Mouse (Mus musculus): Measurements from ENCODE around the gene Polr3b.

The Polr3b gene

DNA sequence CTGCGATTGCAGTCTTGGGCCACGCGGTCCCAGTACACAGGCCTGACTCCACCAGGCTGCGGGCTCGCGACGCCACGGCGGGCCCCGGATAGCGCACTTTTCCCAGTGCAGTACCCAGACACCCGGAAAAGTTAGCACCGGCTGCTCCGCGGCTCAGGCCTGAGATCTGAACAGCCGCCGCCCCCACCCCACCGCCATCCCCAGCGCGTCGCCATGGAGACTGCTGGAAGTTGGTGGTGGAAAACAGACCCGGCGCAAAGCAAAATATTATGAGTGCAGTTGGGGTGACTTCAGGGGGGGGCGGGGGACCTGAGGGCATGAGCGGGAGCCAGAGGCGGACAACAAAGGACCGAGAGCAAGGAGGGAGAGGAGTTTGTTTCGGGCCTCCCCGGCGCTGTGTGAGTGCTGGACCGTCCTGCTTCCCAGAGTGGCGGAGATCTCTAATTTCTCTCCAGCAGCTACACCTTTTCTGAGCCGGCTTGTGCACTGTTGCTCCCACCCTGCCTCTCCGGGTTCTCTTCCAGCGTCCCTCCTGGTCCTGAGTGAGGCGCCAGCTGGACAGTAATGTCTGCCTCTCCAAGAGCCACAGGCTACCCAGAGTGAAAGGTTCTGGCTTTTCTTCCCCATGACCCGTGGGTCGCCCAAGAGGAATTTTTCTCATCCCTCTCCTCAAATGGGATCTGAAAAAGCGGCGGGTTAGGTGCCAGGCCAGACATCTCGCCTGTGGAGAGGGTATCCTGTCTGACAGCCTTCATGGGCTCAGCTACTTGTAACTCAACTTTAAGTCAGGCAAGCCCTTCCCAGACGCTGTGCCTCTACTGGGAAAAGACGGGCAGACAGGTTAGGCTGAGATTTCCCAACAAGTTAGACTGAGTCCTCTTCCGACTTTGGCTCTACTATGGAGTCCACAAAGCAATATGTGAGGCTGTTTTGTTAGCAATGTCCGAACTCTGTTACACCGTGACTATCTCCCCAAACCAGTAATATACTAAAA lies 138.3 kb downstream of the Polr3b start:
- DNase-seq (ENCODE audit: inconsistent ontology term) = peak; percentile 45

DNA sequence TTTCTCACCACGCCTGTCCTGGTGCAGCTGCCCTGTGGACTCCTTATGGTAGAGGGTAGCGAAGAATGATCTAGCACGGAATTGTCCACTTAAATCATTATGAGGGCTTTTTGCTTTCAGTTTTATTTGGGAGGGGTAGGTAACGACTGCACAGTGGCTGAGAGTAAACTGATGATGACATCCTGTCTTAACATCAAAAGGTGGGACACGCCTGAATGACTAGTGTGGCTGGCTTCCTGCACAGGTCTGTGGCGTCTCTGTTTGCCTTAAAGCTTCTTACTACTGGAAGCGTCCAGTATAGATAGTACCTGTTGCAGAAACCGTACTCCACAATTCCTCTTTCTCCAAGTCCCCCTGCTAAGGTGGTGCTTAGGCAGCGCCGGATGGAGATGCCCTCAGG lies 146.7 kb downstream of the Polr3b start:
- no peak for DNase-seq (ENCODE audit: inconsistent ontology term)

DNA sequence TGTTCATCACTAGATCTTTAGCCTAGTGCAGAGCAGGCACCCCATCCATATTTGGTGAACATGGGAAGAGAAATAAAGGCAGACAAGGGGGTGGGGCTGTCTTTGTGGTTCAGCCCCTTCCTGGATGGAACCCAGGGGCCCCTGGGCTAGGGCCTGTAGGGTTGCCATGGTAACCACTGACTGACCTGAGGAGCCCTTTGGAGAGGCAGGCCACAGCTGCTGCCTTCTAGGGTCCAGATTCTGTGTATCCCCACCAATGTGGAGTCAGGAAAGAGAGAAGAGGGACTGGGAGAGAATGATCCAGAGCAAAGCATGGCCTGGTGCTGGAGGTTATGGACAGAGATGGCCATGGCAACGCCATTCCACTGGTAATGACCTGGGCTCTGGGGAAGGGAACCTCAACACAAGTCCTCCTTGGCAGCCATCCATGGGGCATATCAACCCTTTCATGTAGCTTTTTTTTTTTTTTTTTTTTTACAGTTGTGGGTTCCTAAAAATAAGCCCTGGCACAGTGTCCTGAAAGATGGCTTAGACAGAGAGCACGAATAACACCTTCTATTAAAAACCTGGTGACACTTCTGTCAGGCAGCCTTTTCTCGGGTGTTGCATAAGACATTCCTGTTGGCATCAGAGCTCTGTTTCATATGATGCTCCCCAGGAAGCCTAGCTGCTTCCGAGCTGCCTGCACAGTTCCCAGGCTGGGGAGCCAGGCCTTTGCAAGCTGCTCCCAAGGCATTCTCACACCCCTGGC lies 150.5 kb downstream of the Polr3b start:
- no peak for DNase-seq (ENCODE audit: inconsistent ontology term)

DNA sequence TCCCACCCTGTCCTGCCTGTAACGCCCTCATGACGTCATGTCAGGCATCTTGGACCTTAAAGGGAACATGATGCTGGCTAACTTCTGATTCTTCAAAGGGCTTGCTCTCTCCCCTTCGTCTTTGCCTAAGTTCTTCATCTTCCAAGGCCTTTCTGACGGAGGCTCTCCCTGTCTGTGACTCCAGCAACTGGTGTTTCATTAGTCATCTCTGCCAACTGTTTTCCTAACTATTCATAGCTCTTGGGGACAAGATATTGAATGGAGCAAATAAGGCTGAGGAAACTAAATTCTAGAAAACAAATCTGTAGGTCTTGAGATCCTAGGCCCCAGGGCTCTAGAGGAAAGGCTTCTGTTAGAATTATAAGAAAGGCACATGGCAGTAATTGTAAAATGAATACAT lies 151.8 kb downstream of the Polr3b start:
- DNase-seq (ENCODE audit: inconsistent ontology term) = no peak

DNA sequence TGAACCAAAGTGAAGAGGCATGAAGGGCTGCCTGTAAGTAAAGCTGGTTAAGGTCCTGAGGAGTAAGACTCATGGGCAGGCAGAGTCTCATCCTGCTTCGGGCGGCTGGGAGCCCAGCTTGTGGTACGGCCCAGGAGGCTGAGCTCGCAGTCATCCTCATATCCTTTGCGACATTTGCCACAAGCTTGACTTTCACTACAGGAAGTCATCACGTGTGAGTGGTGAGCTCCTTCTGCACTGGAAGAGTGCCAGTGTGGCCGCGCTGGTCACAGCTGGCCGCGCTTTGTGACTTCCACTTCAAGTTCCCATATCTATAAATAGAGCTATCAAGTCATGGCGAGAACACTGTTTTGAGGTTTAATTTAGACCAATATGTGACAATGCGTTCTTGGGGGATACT lies 152.5 kb downstream of the Polr3b start:
- DNase-seq (ENCODE audit: inconsistent ontology term) = no peak

Measured in Muller cell, postnatal 12 days (primary cell).